In the genomic region with DNA sequence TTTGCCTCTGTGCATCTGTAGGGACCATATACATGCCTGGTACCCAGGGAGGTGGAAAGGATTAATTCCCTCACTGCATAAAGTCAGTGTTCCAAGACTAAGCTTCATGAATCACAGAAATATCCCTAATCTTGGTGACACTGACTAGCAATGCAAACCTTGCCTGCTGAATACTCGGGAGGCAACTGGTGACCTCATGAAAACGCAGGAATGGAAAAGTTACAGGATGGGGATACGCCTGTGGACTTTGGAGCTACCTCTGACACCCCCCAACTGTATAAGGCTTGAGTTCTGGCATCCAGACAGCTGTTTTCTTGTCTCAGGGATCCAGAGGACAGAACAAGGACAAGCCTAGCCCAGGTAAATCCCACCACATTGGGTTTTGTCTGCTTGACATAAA, we compare ENCODE assay signal across 22 mouse cellular contexts. TPM values are rescaled to one million over a fixed set of nuclear protein-coding genes. Genes with fewer than 3 reads are reported as not detected.
DNase-seq lines count a peak whose midpoint lies in the region; ATAC-seq and TF ChIP-seq lines count a peak whose summit lies in the region.
"Had no signal": no experiment of that assay in that cellular context is flagged by ENCODE, and none has a peak within 500 bp of the region (broad histone marks: within the 10 kb centered on the region; RNA-seq: fewer than 3 reads in every experiment).

No protein-coding gene starts in this region.

- H3K36me3 ChIP-seq in heart, adult 2 months (ENCODE audit: control insufficient read depth, insufficient read depth, low read length), result no peaks in the 10 kb centered on the region
- no peaks in the 10 kb centered on the region for H3K36me3 ChIP-seq in midbrain, embryonic 11.5 days (ENCODE audit: control insufficient read depth, insufficient read depth, low read length)
- no peaks in the 10 kb centered on the region for H3K36me3 ChIP-seq in midbrain, embryonic 14.5 days (ENCODE audit: control insufficient read depth, insufficient read depth, low read length)
- H3K36me3 ChIP-seq: G1E had no signal

- POLR2A ChIA-PET in Patski (lab: Charles Lee), result no interaction called here

- WGBS in heart, adult 2 months, result 46% methylated on average over 3 of the region's 3 CpGs
- 94% methylated on average over 3 of the region's 3 CpGs for WGBS in midbrain, embryonic 11.5 days
- 68% methylated on average over 3 of the region's 3 CpGs for WGBS in midbrain, embryonic 14.5 days

- H3K27ac ChIP-seq in heart, adult 2 months, result no peak overlapping the region
- H3K27ac ChIP-seq in midbrain, embryonic 11.5 days (ENCODE audit: low read depth, low read length), result no peak overlapping the region
- no peak overlapping the region for H3K27ac ChIP-seq in midbrain, embryonic 14.5 days (replicated peaks; ENCODE audit: low read depth, low read length)

- no peaks in the 10 kb centered on the region for H3K79me2 ChIP-seq in heart, adult 2 months (replicated peaks; ENCODE audit: control insufficient read depth, insufficient read depth, low read length)

- intact Hi-C loops in heart, adult 2 months (cut with DNase I), result no loop called here

- TF ChIP-seq POLR2A in heart, adult 2 months (IDR thresholded peaks at IDR 0.05; ENCODE audit: insufficient read depth, low read depth, low read length), result no peak

- no peak for TF ChIP-seq EP300 in heart, adult 2 months (IDR thresholded peaks at IDR 0.05; ENCODE audit: insufficient read depth, low read depth, low read length)

- no peak overlapping the region for H3K4me3 ChIP-seq in heart, adult 2 months
- H3K4me3 ChIP-seq in midbrain, embryonic 11.5 days (ENCODE audit: low read depth, low read length), result no peak overlapping the region
- no peak overlapping the region for H3K4me3 ChIP-seq in midbrain, embryonic 14.5 days (replicated peaks; ENCODE audit: low read depth, low read length)

- peak; percentile 21 for DNase-seq in heart, adult 11 months
- DNase-seq in heart, adult 2 months, result no peak
- DNase-seq in midbrain, embryonic 11.5 days (ENCODE audit: low spot score, missing footprints), result peak; percentile 44
- DNase-seq in midbrain, embryonic 14.5 days, result no peak
- peak; percentile 24 for DNase-seq in Patski (ENCODE audit: low read depth, low spot score)
- DNase-seq in kidney, postnatal 10 days, result no peak
- DNase-seq: adrenal gland, adult 2 months; adrenal gland, adult 8-10 months; adrenal gland, postnatal 10 days; adrenal gland, postnatal 14 days; adrenal gland, postnatal 25 days; adrenal gland, postnatal 36 days; B cell, adult 2 months; cerebellum, adult 11 months; cerebellum, adult 11-12 months; cerebellum, adult 18-20 months; cerebellum, adult 2 months had no signal

- H3K9me3 ChIP-seq in midbrain, embryonic 11.5 days (ENCODE audit: control insufficient read depth, low read length), result no peaks in the 10 kb centered on the region
- H3K9me3 ChIP-seq in midbrain, embryonic 14.5 days (ENCODE audit: control insufficient read depth, low read length), result no peaks in the 10 kb centered on the region

- no peak for TF ChIP-seq CTCF in heart, adult 2 months (IDR thresholded peaks at IDR 0.05)
- no peak for TF ChIP-seq CTCF in Patski (IDR thresholded peaks at IDR 0.05)

- H3K4me1 ChIP-seq in heart, adult 2 months (ENCODE audit: control insufficient read depth, insufficient read depth, low read length), result no peaks in the 10 kb centered on the region
- H3K4me1 ChIP-seq in midbrain, embryonic 11.5 days (ENCODE audit: control insufficient read depth, insufficient read depth, low read length), result no peaks in the 10 kb centered on the region
- no peaks in the 10 kb centered on the region for H3K4me1 ChIP-seq in midbrain, embryonic 14.5 days (ENCODE audit: control insufficient read depth, insufficient read depth, low read length)

- in situ Hi-C loops in Patski (cut with MboI; ENCODE audit: low pct_unique_long_range_greater_than_20kb), result no loop called here

- ATAC-seq in midbrain, embryonic 11.5 days (ENCODE audit: low FRiP score), result no peak
- no peak for ATAC-seq in midbrain, embryonic 14.5 days (ENCODE audit: low FRiP score, low TSS enrichment)
- peak; percentile 90 for ATAC-seq in Patski
- ATAC-seq: activated CD4-positive, CD25-positive, alpha-beta regulatory T cell, adult 4 months; CD4-positive, CD25-positive, alpha-beta regulatory T cell, adult 4 months had no signal

- no peak overlapping the region for H3K9ac ChIP-seq in heart, adult 2 months (ENCODE audit: low read depth, low read length)
- no peak overlapping the region for H3K9ac ChIP-seq in midbrain, embryonic 11.5 days (ENCODE audit: low read length)
- no peak overlapping the region for H3K9ac ChIP-seq in midbrain, embryonic 14.5 days (replicated peaks; ENCODE audit: low read length)

- no peaks in the 10 kb centered on the region for H3K27me3 ChIP-seq in heart, adult 2 months (ENCODE audit: control insufficient read depth, insufficient read depth, low read length)
- H3K27me3 ChIP-seq in midbrain, embryonic 11.5 days (ENCODE audit: control insufficient read depth, insufficient read depth, low read length), result no peaks in the 10 kb centered on the region
- H3K27me3 ChIP-seq in midbrain, embryonic 14.5 days (ENCODE audit: control insufficient read depth, insufficient read depth, low read length), result no peaks in the 10 kb centered on the region
- no peaks in the 10 kb centered on the region for H3K27me3 ChIP-seq in Patski
- H3K27me3 ChIP-seq: CH12.LX had no signal

- CTCF ChIA-PET in Patski (lab: Charles Lee), result no interaction called here

- H3K4me2 ChIP-seq in midbrain, embryonic 11.5 days, result no peak overlapping the region
- H3K4me2 ChIP-seq in midbrain, embryonic 14.5 days (ENCODE audit: low read length), result no peak overlapping the region

RNA-seq across cellular contexts. Expression of gene Fam19a5, which starts 42.4 kb away (rescaled TPM):
- 1 to 10 TPM; 3.5 to 5.0 TPM for total RNA-seq in heart, adult 2 months (2021)
- polyA plus RNA-seq in heart, adult 2 months (2012; rRNA removed), result 3.9 and 4.2 TPM in 2 replicates
- polyA plus RNA-seq in midbrain, embryonic 11.5 days (2014; fragmentation: Nextera tagmentation; extraction: Ambion mirVana), result 5.8 TPM in 2 replicates
- polyA plus RNA-seq in midbrain, embryonic 14.5 days (2014; fragmentation: Nextera tagmentation; extraction: Ambion mirVana), result 24.4 and 29.7 TPM in 2 replicates
- polyA plus RNA-seq in Patski (2021), result 42.3 TPM
- total RNA-seq: CH12.LX, G1E, MEL had no signal
- polyA plus RNA-seq: activated CD4-positive, CD25-positive, alpha-beta regulatory T cell, adult 4 months; CD4-positive, CD25-positive, alpha-beta regulatory T cell, adult 4 months; G1E had no signal

Comparison
In these comparisons a context has a peak if more than half of its experiments do, and no peak if none do; other contexts are left out.
1. DNase-seq: peak in heart, adult 11 months (single experiment), midbrain, embryonic 11.5 days (single experiment) and Patski (single experiment); none in heart, adult 2 months (0 of 2), midbrain, embryonic 14.5 days (single experiment) and kidney, postnatal 10 days (single experiment).